Mouse (Mus musculus) midbrain, postnatal 0 days (tissue): ENCODE data around the gene Tlx1. TPM values are rescaled to one million over a fixed set of nuclear protein-coding genes. Genes with fewer than 3 reads are reported as not detected.

Experiments
- ATAC-seq: fragments of 200-750 bp; cut with Nextera tagmentation; 2 replicates; pipeline ENCODE4 v1.8.0; 2017; ENCODE audit warnings: moderate number of reproducible peaks, mild to moderate bottlenecking, moderate TSS enrichment, moderate library complexity; ENCODE audit not compliant: low FRiP score
- DNase-seq: peaks from one replicate; pipeline ENCODE4 v3.0.0-alpha.2; 2015; ENCODE audit warnings: low spot score
- H3K27ac ChIP-seq: fragments of 300-500 bp; sonication (generic); 2 replicates; pipeline ENCODE4 v1.5.1; 2014; ENCODE audit warnings: low read depth, mild to moderate bottlenecking, low read length, mixed read lengths
- H3K27me3 ChIP-seq: fragments of 300-500 bp; sonication (generic); 2 replicates; pipeline ENCODE4 v1.6.1; 2014; ENCODE audit warnings: low read length, control low read depth, mixed read lengths; ENCODE audit not compliant: insufficient read depth
- H3K36me3 ChIP-seq: fragments of 300-500 bp; sonication (generic); 2 replicates; pipeline ENCODE4 v1.6.1; 2014; ENCODE audit warnings: low read length, control low read depth, mixed read lengths; ENCODE audit not compliant: insufficient read depth
- H3K4me1 ChIP-seq: fragments of 300-500 bp; sonication (generic); 2 replicates; pipeline ENCODE4 v1.6.1; 2014; ENCODE audit warnings: mild to moderate bottlenecking, control low read depth, antibody characterized with exemption, low read length, mixed read lengths; ENCODE audit not compliant: insufficient read depth
- H3K4me2 ChIP-seq: fragments of 300-500 bp; sonication (generic); 2 replicates; pipeline ENCODE4 v1.6.1; 2014; ENCODE audit warnings: low read depth, mild to moderate bottlenecking, low read length, mixed read lengths; ENCODE audit not compliant: poor library complexity, severe bottlenecking
- H3K4me3 ChIP-seq: fragments of 300-500 bp; sonication (generic); 2 replicates; pipeline ENCODE4 v1.5.1; 2014; ENCODE audit warnings: low read depth, mild to moderate bottlenecking, low read length, moderate library complexity
- H3K9ac ChIP-seq: fragments of 300-500 bp; sonication (generic); replicated peaks from 2 replicates; pipeline ENCODE4 v1.6.1; 2014; ENCODE audit warnings: mild to moderate bottlenecking, low read length, moderate library complexity, mixed read lengths; ENCODE audit not compliant: poor library complexity, severe bottlenecking
- H3K9me3 ChIP-seq: fragments of 300-500 bp; sonication (generic); 2 replicates; pipeline ENCODE4 v1.6.1; 2016; ENCODE audit warnings: low read length, control low read depth
- CTCF ChIP-seq: IDR thresholded peaks from 2 replicates; pipeline ENCODE4 v1.5.1; 2016; ENCODE audit warnings: antibody characterized with exemption, mild to moderate bottlenecking
- WGBS: fragments of 180-500 bp; shearing (Covaris S2); extraction: QIAGEN DNeasy Blood & Tissue Kit; methylation state at CpG from one replicate; pipeline ENCODE4 v1.1.7; 2014; 5-methylcytosine and 5-hydroxymethylcytosine counted together
- polyA plus RNA-seq: library from polyadenylated mRNA; unstranded; fragments of >200 nt; fragmentation: Nextera tagmentation; extraction: Ambion mirVana; gene quantifications from 2 replicates; pipeline ENCODE4 v1.2.1, GENCODE M21; 2015
- total RNA-seq: library from RNA; depleted of rRNA; stranded (reverse); fragments of >200 nt; gene quantifications from 2 replicates; pipeline ENCODE4 v1.2.3, GENCODE M21; 2014

Gene Tlx1
- total and polyA plus RNA-seq, 2 experiments from 2014 or later, result not detected

GRCm38 (mm10) chr19:45174803-45175202 is 24.3 kb downstream of the Tlx1 start:
- Histone ChIP-seq H3K27ac (no peak overlapping the region), H3K9ac (no peak overlapping the region), H3K4me1 (no peaks in the 10 kb centered on the region), H3K27me3 (0 out of 2 replicates have a peak, but pooled peaks cover 11% of the 10 kb centered on the region), H3K9me3 (no peaks in the 10 kb centered on the region), H3K36me3 (no peaks in the 10 kb centered on the region), H3K4me3 (no peak overlapping the region), H3K4me2 (no peak overlapping the region)
- 58% methylated on average over 7 of the region's 7 CpGs for WGBS
- DNase-seq (no peak), ATAC-seq (no peak)
- peak; percentile 76 for TF ChIP-seq CTCF

GRCm38 (mm10) chr19:45176269-45176668 is 25.8 kb downstream of the Tlx1 start:
- Histone ChIP-seq H3K9ac (no peak overlapping the region), H3K27me3 (0 out of 2 replicates have a peak, but pooled peaks cover 6% of the 10 kb centered on the region), H3K4me3 (no peak overlapping the region), H3K4me1 (no peaks in the 10 kb centered on the region), H3K9me3 (no peaks in the 10 kb centered on the region), H3K27ac (no peak overlapping the region), H3K36me3 (no peaks in the 10 kb centered on the region), H3K4me2 (no peak overlapping the region)
- ATAC-seq, result no peak
- TF ChIP-seq CTCF, result no peak
- 77% methylated on average over 8 of the region's 8 CpGs for WGBS
- no peak for DNase-seq

GRCm38 (mm10) chr19:45177004-45177737 is 26.7 kb downstream of the Tlx1 start:
- Histone ChIP-seq H3K27ac (no peak overlapping the region; the same call in 1 of the 2 replicates), H3K4me1 (no peaks in the 10 kb centered on the region)

GRCm38 (mm10) chr19:45179451-45179850 is 29.0 kb downstream of the Tlx1 start:
- ATAC-seq (no peak), DNase-seq (no peak)
- H3K27me3 ChIP-seq, result no peaks in the 10 kb centered on the region
- TF ChIP-seq CTCF, result no peak
- WGBS, result 74% methylated on average over 4 of the region's 4 CpGs
- H3K9me3 ChIP-seq, result no peaks in the 10 kb centered on the region
- H3K27ac ChIP-seq, result no peak overlapping the region
- no peak overlapping the region for H3K9ac ChIP-seq
- H3K36me3 ChIP-seq, result no peaks in the 10 kb centered on the region
- no peak overlapping the region for H3K4me2 ChIP-seq
- H3K4me1 ChIP-seq, result no peaks in the 10 kb centered on the region
- H3K4me3 ChIP-seq, result no peak overlapping the region

More at GRCm38 (mm10) chr19:45177004-45177737, 26.7 kb downstream of the Tlx1 start:
- 0 out of 2 replicates have a peak, but pooled peaks cover 6% of the 10 kb centered on the region for H3K27me3 ChIP-seq
- H3K9ac ChIP-seq, result 0 out of 2 replicates have a peak overlapping the region, but pooled peaks have one; percentile 29
- peak; percentile 97 for TF ChIP-seq CTCF
- peak; percentile 91 for DNase-seq
- 17% methylated on average over 26 of the region's 26 CpGs for WGBS
- H3K36me3 ChIP-seq, result no peaks in the 10 kb centered on the region
- peak overlapping the region; percentile 41 for H3K4me2 ChIP-seq
- no peaks in the 10 kb centered on the region for H3K9me3 ChIP-seq
- H3K4me3 ChIP-seq, result 0 out of 2 replicates have a peak overlapping the region, but pooled peaks have one; percentile 2
- ATAC-seq, result peak; percentile 66

DNA sequence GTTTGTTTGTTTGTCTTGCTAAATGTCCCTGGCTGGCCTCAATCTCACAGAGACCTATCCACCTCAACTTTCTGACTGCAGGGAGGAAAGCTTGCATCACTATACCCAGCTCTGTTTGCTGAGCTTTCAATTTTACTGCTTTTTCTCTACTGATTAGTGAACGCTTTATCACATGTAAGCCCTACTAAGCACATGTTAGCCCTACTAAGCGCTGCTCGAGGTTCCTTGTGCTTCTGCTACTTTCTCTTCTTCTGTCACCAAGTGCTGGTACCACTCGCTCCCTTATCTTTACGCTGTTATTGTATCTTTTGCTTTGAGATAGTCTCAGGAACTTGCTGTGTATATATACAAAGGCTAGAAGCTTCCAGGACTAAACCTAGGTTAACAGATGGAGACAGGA is 30.0 kb downstream of the Tlx1 start:
- Histone ChIP-seq H3K4me2 (no peak overlapping the region), H3K27me3 (no peaks in the 10 kb centered on the region), H3K27ac (no peak overlapping the region), H3K4me3 (no peak overlapping the region), H3K9ac (no peak overlapping the region), H3K36me3 (no peaks in the 10 kb centered on the region), H3K4me1 (no peaks in the 10 kb centered on the region), H3K9me3 (no peaks in the 10 kb centered on the region)
- no peak for DNase-seq
- no peak for ATAC-seq
- no peak for TF ChIP-seq CTCF
- 92% methylated on average over 5 of the region's 5 CpGs for WGBS

- H3K36me3 ChIP-seq, result no peaks in the 10 kb centered on the region
- WGBS, result 43% methylated on average over 4 of the region's 4 CpGs
- no peaks in the 10 kb centered on the region for H3K9me3 ChIP-seq
- TF ChIP-seq CTCF, result no peak
- H3K4me1 ChIP-seq, result no peaks in the 10 kb centered on the region
- H3K9ac ChIP-seq, result no peak overlapping the region
- H3K27me3 ChIP-seq, result no peaks in the 10 kb centered on the region
- H3K4me2 ChIP-seq, result no peak overlapping the region
- no peak for DNase-seq
- no peak overlapping the region for H3K27ac ChIP-seq
- H3K4me3 ChIP-seq, result no peak overlapping the region
- no peak for ATAC-seq
Measured at GRCm38 (mm10) chr19:45194651-45195050, 44.2 kb downstream of the Tlx1 start.
